Mouse (Mus musculus) embryonic facial prominence, embryonic 12.5 days (tissue): ENCODE results near the gene Ccdc146. TPM values are rescaled to one million over a fixed set of nuclear protein-coding genes. Genes with fewer than 3 reads are reported as not detected.
"Not testable (repeated sequence)": the region's sequence is repeated elsewhere in the genome, so short reads cannot be mapped to it uniquely, and the experiment has no call there.

Experiments used
- ATAC-seq: fragments of 200-750 bp; cut with Nextera tagmentation; 2 replicates; pipeline ENCODE4 v1.8.0; 2017; ENCODE audit not compliant: insufficient number of reproducible peaks, insufficient read depth, low FRiP score, low TSS enrichment
- H3K27ac ChIP-seq: fragments of 300-500 bp; sonication (generic); 2 replicates; pipeline ENCODE4 v1.5.1; 2016; ENCODE audit warnings: mild to moderate bottlenecking
- H3K27me3 ChIP-seq: fragments of 300-500 bp; sonication (generic); 2 replicates; pipeline ENCODE4 v1.6.1; 2016; ENCODE audit warnings: mild to moderate bottlenecking, moderate library complexity
- H3K36me3 ChIP-seq: fragments of 300-500 bp; sonication (generic); 2 replicates; pipeline ENCODE4 v1.6.1; 2016; ENCODE audit warnings: mild to moderate bottlenecking
- H3K4me1 ChIP-seq: fragments of 300-500 bp; sonication (generic); 2 replicates; pipeline ENCODE4 v1.6.1; 2016
- H3K4me2 ChIP-seq: fragments of 300-500 bp; sonication (generic); replicated peaks from 2 replicates; pipeline ENCODE4 v1.6.1; 2016; ENCODE audit warnings: mild to moderate bottlenecking, moderate library complexity
- H3K4me3 ChIP-seq: fragments of 300-500 bp; sonication (generic); 2 replicates; pipeline ENCODE4 v1.5.1; 2016; ENCODE audit warnings: mild to moderate bottlenecking
- H3K9ac ChIP-seq: fragments of 300-500 bp; sonication (generic); 2 replicates; pipeline ENCODE4 v1.6.1; 2016; ENCODE audit warnings: mild to moderate bottlenecking, moderate library complexity
- H3K9me3 ChIP-seq: fragments of 300-500 bp; sonication (generic); 2 replicates; pipeline ENCODE4 v1.6.1; 2016; ENCODE audit warnings: mild to moderate bottlenecking, moderate library complexity
- WGBS: fragments of 180-500 bp; shearing (Covaris S2); methylation state at CpG from one replicate; pipeline ENCODE4 v1.1.7; 2016; 5-methylcytosine and 5-hydroxymethylcytosine counted together
- polyA plus RNA-seq: library from polyadenylated mRNA; unstranded; fragments of >200 nt; fragmentation: Nextera tagmentation; extraction: Ambion mirVana; gene quantifications from 2 replicates; pipeline ENCODE4 v1.2.1, GENCODE M21; 2016

Gene Ccdc146
- polyA plus RNA-seq, 1 experiment from 2014 or later: not detected

- ATAC-seq: no peak
- H3K4me2 ChIP-seq: no peak overlapping the region
- no peaks in the 10 kb centered on the region for H3K4me1 ChIP-seq
- H3K9ac ChIP-seq: no peak overlapping the region
- H3K27me3 ChIP-seq: no peaks in the 10 kb centered on the region
- no peak overlapping the region for H3K4me3 ChIP-seq
- 83% methylated on average over 2 of the region's 2 CpGs for WGBS
- H3K9me3 ChIP-seq: no peaks in the 10 kb centered on the region
- H3K27ac ChIP-seq: no peak overlapping the region
- H3K36me3 ChIP-seq: no peaks in the 10 kb centered on the region
These were observed 104.3 kb downstream of the Ccdc146 start for GRCm38 (mm10) chr5:21320138-21320537.

- no peak for ATAC-seq
- no peak overlapping the region for H3K9ac ChIP-seq
- H3K4me1 ChIP-seq: no peaks in the 10 kb centered on the region
- no peaks in the 10 kb centered on the region for H3K27me3 ChIP-seq
- H3K36me3 ChIP-seq: no peaks in the 10 kb centered on the region
- H3K27ac ChIP-seq: no peak overlapping the region
- H3K4me2 ChIP-seq: no peak overlapping the region
- H3K4me3 ChIP-seq: no peak overlapping the region
- H3K9me3 ChIP-seq: no peaks in the 10 kb centered on the region
- WGBS: 86% methylated on average over 3 of the region's 3 CpGs
These were observed 109.8 kb downstream of the Ccdc146 start for GRCm38 (mm10) chr5:21314696-21315095.

- Histone ChIP-seq H3K4me2 (no peak overlapping the region), H3K4me3 (no peak overlapping the region), H3K36me3 (no peaks in the 10 kb centered on the region), H3K4me1 (no peaks in the 10 kb centered on the region), H3K27me3 (no peaks in the 10 kb centered on the region), H3K27ac (no peak overlapping the region), H3K9ac (no peak overlapping the region), H3K9me3 (no peaks in the 10 kb centered on the region)
- ATAC-seq: no peak
- 69% methylated on average over 5 of the region's 5 CpGs for WGBS
These were observed 117.3 kb downstream of the Ccdc146 start for GRCm38 (mm10) chr5:21307165-21307564.

- no peak overlapping the region for H3K27ac ChIP-seq
- no peak overlapping the region for H3K9ac ChIP-seq
- H3K4me3 ChIP-seq: no peak overlapping the region
- H3K36me3 ChIP-seq: no peaks in the 10 kb centered on the region
- H3K4me1 ChIP-seq: no peaks in the 10 kb centered on the region
- ATAC-seq: no peak
- H3K4me2 ChIP-seq: no peak overlapping the region
- H3K27me3 ChIP-seq: no peaks in the 10 kb centered on the region
- H3K9me3 ChIP-seq: no peaks in the 10 kb centered on the region
- 75% methylated on average over 6 of the region's 6 CpGs for WGBS
These were observed 123.5 kb downstream of the Ccdc146 start for GRCm38 (mm10) chr5:21301011-21301410.

- no peaks in the 10 kb centered on the region for H3K4me1 ChIP-seq
- no peaks in the 10 kb centered on the region for H3K27me3 ChIP-seq
- 87% methylated on average over 3 of the region's 3 CpGs for WGBS
- no peak overlapping the region for H3K27ac ChIP-seq
- H3K9ac ChIP-seq: no peak overlapping the region
- no peaks in the 10 kb centered on the region for H3K9me3 ChIP-seq
- no peak for ATAC-seq
- no peak overlapping the region for H3K4me3 ChIP-seq
- no peaks in the 10 kb centered on the region for H3K36me3 ChIP-seq
- H3K4me2 ChIP-seq: no peak overlapping the region
These were observed 124.4 kb downstream of the Ccdc146 start for GRCm38 (mm10) chr5:21300058-21300457.

- H3K4me3 ChIP-seq: no peak overlapping the region
- no peaks in the 10 kb centered on the region for H3K9me3 ChIP-seq
- H3K27ac ChIP-seq: no peak overlapping the region
- WGBS: 68% methylated on average over 21 of the region's 21 CpGs
- H3K4me2 ChIP-seq: no peak overlapping the region
- ATAC-seq: no peak
- no peaks in the 10 kb centered on the region for H3K27me3 ChIP-seq
- no peak overlapping the region for H3K9ac ChIP-seq
- H3K36me3 ChIP-seq: no peaks in the 10 kb centered on the region
- H3K4me1 ChIP-seq: no peaks in the 10 kb centered on the region
These were observed 125.3 kb downstream of the Ccdc146 start for GRCm38 (mm10) chr5:21299076-21299755.

- ATAC-seq: no peak
- Histone ChIP-seq H3K27me3 (no peaks in the 10 kb centered on the region), H3K36me3 (no peaks in the 10 kb centered on the region)
These were observed 128.8 kb downstream of the Ccdc146 start for GRCm38 (mm10) chr5:21295683-21296082.

GRCm38 (mm10) chr5:21290594-21290993, 133.9 kb downstream of the Ccdc146 start:
- no peaks in the 10 kb centered on the region for H3K36me3 ChIP-seq
- no peaks in the 10 kb centered on the region for H3K4me1 ChIP-seq
- ATAC-seq: no peak
- H3K9me3 ChIP-seq: no peaks in the 10 kb centered on the region
- H3K27ac ChIP-seq: no peak overlapping the region
- WGBS: 88% methylated on average over 8 of the region's 8 CpGs
- no peak overlapping the region for H3K9ac ChIP-seq
- H3K4me3 ChIP-seq: no peak overlapping the region
- H3K4me2 ChIP-seq: no peak overlapping the region
- no peaks in the 10 kb centered on the region for H3K27me3 ChIP-seq

More at GRCm38 (mm10) chr5:21295683-21296082, 128.8 kb downstream of the Ccdc146 start:
- Histone ChIP-seq H3K4me1 (no peaks in the 10 kb centered on the region), H3K27ac (no peak overlapping the region), H3K4me2 (no peak overlapping the region), H3K9me3 (no peaks in the 10 kb centered on the region), H3K4me3 (no peak overlapping the region), H3K9ac (no peak overlapping the region)
- 93% methylated on average over 8 of the region's 8 CpGs for WGBS

GRCm38 (mm10) chr5:21288658-21289435, 135.6 kb downstream of the Ccdc146 start:
- Histone ChIP-seq H3K9ac (no peak overlapping the region), H3K4me3 (no peak overlapping the region), H3K4me1 (no peaks in the 10 kb centered on the region), H3K9me3 (no peaks in the 10 kb centered on the region), H3K36me3 (no peaks in the 10 kb centered on the region), H3K4me2 (no peak overlapping the region), H3K27ac (no peak overlapping the region), H3K27me3 (no peaks in the 10 kb centered on the region)
- WGBS: 74% methylated on average over 7 of the region's 7 CpGs
- no peak for ATAC-seq

- Histone ChIP-seq H3K9ac (no peak overlapping the region), H3K27ac (no peak overlapping the region), H3K4me1 (no peaks in the 10 kb centered on the region), H3K27me3 (no peaks in the 10 kb centered on the region), H3K4me3 (no peak overlapping the region), H3K9me3 (no peaks in the 10 kb centered on the region), H3K4me2 (no peak overlapping the region), H3K36me3 (no peaks in the 10 kb centered on the region)
- ATAC-seq: no peak
- 90% methylated on average over 12 of the region's 12 CpGs for WGBS
These were observed 141.0 kb downstream of the Ccdc146 start for GRCm38 (mm10) chr5:21283356-21284062.

- not testable (repeated sequence) for H3K27me3 ChIP-seq, ATAC-seq, H3K4me3 ChIP-seq, H3K27ac ChIP-seq, H3K4me2 ChIP-seq, H3K36me3 ChIP-seq, H3K4me1 ChIP-seq, H3K9ac ChIP-seq, H3K9me3 ChIP-seq
- WGBS: 49% methylated on average over 2 of the region's 2 CpGs
These were observed 146.8 kb downstream of the Ccdc146 start for GRCm38 (mm10) chr5:21277685-21278084.
